Mouse (Mus musculus) ES-E14 (cell line): ENCODE data around the gene Atpaf1.

Source experiments
- CHD2 ChIP-seq: IDR thresholded peaks from 2 replicates; pipeline ENCODE4 v1.6.1; 2014; ENCODE audit warnings: mild to moderate bottlenecking, low read depth, low read length, inconsistent platforms
- HCFC1 ChIP-seq: IDR thresholded peaks from 2 replicates; pipeline ENCODE4 v1.6.1; 2012; ENCODE audit warnings: low read length, inconsistent platforms, borderline replicate concordance; ENCODE audit not compliant: insufficient read depth
- MAFK ChIP-seq: IDR thresholded peaks from 2 replicates; pipeline ENCODE4 v1.6.1; 2014; ENCODE audit warnings: mild to moderate bottlenecking, low read depth, low read length, inconsistent platforms; ENCODE audit not compliant: insufficient read depth
- ZC3H11A ChIP-seq: IDR thresholded peaks from 2 replicates; pipeline ENCODE4 v1.6.1; 2012; ENCODE audit warnings: low read depth, mild to moderate bottlenecking, inconsistent platforms, low read length, borderline replicate concordance
- ZNF384 ChIP-seq: IDR thresholded peaks from 2 replicates; pipeline ENCODE4 v1.6.1; 2012; ENCODE audit warnings: low read depth, low read length, inconsistent platforms

DNA sequence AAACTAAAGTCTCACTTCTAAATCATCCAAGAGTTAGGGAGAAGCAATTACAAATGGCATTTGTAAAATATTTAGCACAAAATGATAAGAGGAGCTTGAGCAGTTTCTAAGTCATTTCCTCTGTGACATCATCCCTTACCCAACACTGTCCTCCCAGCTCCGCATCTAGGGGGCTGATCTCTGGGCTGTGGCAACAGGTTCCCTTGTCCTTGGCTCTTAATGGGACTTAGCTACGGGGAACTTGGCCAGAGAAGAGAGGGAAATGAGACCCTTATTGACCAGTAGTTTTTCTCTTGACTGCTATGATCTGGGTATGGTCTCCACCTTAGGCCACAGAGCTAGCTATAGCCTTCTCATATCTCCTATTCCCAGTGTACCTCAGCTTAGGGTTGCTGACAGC lies 40.7 kb downstream of the Atpaf1 start:
- TF ChIP-seq ZNF384 (no peak), HCFC1 (no peak), MAFK (no peak), ZC3H11A (no peak), CHD2 (no peak)
